Mouse (Mus musculus) lung, postnatal 0 days (tissue): ENCODE measurements around the gene Impdh1.

Experiments
- CTCF ChIP-seq: IDR thresholded peaks from 2 replicates; pipeline ENCODE4 v1.5.1; 2016; ENCODE audit warnings: antibody characterized with exemption, mild to moderate bottlenecking
- EP300 ChIP-seq: IDR thresholded peaks from 2 replicates; pipeline ENCODE4 v1.6.1; 2016; ENCODE audit warnings: antibody characterized with exemption, mild to moderate bottlenecking, control low read depth

DNA sequence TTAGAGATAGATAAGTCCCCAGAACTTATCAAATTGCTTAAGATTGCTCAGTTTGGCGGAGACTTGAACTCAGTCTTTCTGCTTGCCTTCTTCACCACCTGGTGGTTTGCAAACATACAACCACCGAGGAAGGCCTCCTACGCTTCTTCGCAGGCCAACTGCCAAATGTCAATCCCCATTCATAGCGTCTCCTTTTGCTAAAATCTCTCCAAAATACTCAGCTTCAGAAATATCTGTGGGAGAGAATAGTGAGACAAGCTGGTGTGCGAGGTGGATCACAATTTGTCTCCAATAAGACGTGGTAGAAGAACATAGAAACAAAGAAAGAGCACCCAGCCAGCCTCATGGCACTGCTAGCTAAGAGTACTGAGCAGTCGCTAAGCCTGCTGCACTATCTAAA, 36.3 kb downstream of the Impdh1 start:
- TF ChIP-seq CTCF = no peak
- no peak for TF ChIP-seq EP300
